Mouse (Mus musculus) stomach, postnatal 0 days (tissue): ENCODE measurements around the gene Gemin6. TPM values are rescaled to one million over a fixed set of nuclear protein-coding genes. Genes with fewer than 3 reads are reported as not detected.

ENCODE experiments used
- ATAC-seq: fragments of 200-750 bp; cut with Nextera tagmentation; 2 replicates; pipeline ENCODE4 v1.8.0; 2017; ENCODE audit not compliant: low FRiP score, low TSS enrichment
- DNase-seq: peaks from one replicate; pipeline ENCODE4 v3.0.0-alpha.2; 2016; ENCODE audit warnings: low spot score
- H3K27ac ChIP-seq: fragments of 300-500 bp; sonication (generic); replicated peaks from 2 replicates; pipeline ENCODE4 v1.5.1; 2014; ENCODE audit warnings: mild to moderate bottlenecking, control low read depth
- H3K27me3 ChIP-seq: fragments of 300-500 bp; sonication (generic); 2 replicates; pipeline ENCODE4 v1.6.1; 2014; ENCODE audit warnings: low read length; ENCODE audit not compliant: control insufficient read depth, insufficient read depth
- H3K36me3 ChIP-seq: fragments of 300-500 bp; sonication (generic); 2 replicates; pipeline ENCODE4 v1.6.1; 2014; ENCODE audit warnings: low read length, mixed read lengths; ENCODE audit not compliant: control insufficient read depth, insufficient read depth
- H3K4me1 ChIP-seq: fragments of 300-500 bp; sonication (generic); replicated peaks from 2 replicates; pipeline ENCODE4 v1.6.1; 2014; ENCODE audit warnings: antibody characterized with exemption; ENCODE audit not compliant: control insufficient read depth, insufficient read depth
- H3K4me2 ChIP-seq: fragments of 300-500 bp; sonication (generic); replicated peaks from 2 replicates; pipeline ENCODE4 v1.6.1; 2014; ENCODE audit warnings: low read depth, mild to moderate bottlenecking, control low read depth, moderate library complexity
- H3K4me3 ChIP-seq: fragments of 300-500 bp; sonication (generic); 2 replicates; pipeline ENCODE4 v1.5.1; 2014; ENCODE audit warnings: low read depth, low read length, control low read depth
- H3K9ac ChIP-seq: fragments of 300-500 bp; sonication (generic); 2 replicates; pipeline ENCODE4 v1.6.1; 2014; ENCODE audit warnings: mild to moderate bottlenecking, low read length, control low read depth, mixed read lengths
- H3K9me3 ChIP-seq: fragments of 300-500 bp; sonication (generic); 2 replicates; pipeline ENCODE4 v1.6.1; 2016; ENCODE audit warnings: low read length; ENCODE audit not compliant: control insufficient read depth
- CTCF ChIP-seq: IDR thresholded peaks from 2 replicates; pipeline ENCODE4 v1.5.1; 2016; ENCODE audit warnings: antibody characterized with exemption, low read depth, mild to moderate bottlenecking, moderate library complexity
- EP300 ChIP-seq: optimal IDR thresholded peaks from 2 replicates; pipeline ENCODE3; 2016; ENCODE audit warnings: antibody characterized with exemption
- WGBS: fragments of 180-500 bp; shearing (Covaris S2); extraction: QIAGEN DNeasy Blood & Tissue Kit; methylation state at CpG from one replicate; pipeline ENCODE4 v1.1.7; 2014; 5-methylcytosine and 5-hydroxymethylcytosine counted together
- polyA plus RNA-seq: library from polyadenylated mRNA; unstranded; fragments of >200 nt; fragmentation: Nextera tagmentation; extraction: Ambion mirVana; gene quantifications from 2 replicates; pipeline ENCODE4 v1.2.1, GENCODE M21; 2015

The Gemin6 gene
- polyA plus RNA-seq, 1 experiment from 2014 or later: 17.8 TPM

DNA sequence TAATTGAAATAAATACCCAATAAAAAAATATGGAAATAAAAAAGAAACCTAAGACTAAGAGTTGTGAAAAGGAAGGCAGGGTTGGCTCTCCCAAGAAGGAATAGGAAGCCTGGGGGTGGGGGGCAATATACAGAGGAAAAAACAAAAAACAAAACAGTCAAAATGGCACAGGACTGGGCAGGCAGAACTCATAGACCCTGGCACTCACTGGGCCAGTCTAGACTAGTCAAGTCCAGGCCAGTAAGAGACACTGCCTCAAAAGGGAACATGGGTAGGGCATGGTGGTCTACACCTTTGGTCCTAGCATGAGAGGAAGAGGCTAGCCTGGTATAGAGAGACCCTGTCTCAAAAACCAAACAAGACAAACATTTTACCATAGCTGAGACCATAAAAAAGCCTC lies 43.8 kb upstream of the Gemin6 start:
- H3K27ac ChIP-seq: no peak overlapping the region
- no peaks in the 10 kb centered on the region for H3K4me1 ChIP-seq
- ATAC-seq: no peak
- TF ChIP-seq CTCF (no peak), EP300 (no peak)
- no peaks in the 10 kb centered on the region for H3K9me3 ChIP-seq
- no peaks in the 10 kb centered on the region for H3K27me3 ChIP-seq
- no peak overlapping the region for H3K4me3 ChIP-seq
- H3K9ac ChIP-seq: no peak overlapping the region
- H3K4me2 ChIP-seq: no peak overlapping the region
- DNase-seq: no peak
- 0 out of 2 replicates have a peak, but pooled peaks cover 2% of the 10 kb centered on the region for H3K36me3 ChIP-seq

DNA sequence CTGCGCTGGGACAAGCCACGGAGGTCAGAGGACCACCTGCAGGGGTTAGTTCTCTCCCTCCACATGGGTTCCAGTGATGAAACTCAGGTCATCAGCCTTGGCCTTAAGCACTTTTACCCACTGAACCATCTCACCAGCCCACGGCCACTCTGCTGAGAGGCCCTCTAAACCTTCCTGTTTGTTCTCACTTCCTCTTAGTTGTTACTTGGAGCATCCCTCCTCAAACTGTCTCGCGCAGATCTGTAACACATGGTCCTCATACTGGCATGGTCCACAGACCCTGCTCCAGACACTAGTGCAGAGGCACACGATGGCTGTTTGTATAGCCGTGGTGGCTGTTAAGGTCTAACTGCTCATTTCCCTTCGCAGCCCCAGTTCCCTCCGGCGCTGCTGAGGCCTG lies 40.6 kb upstream of the Gemin6 start:
- 82% methylated on average over 10 of the region's 10 CpGs for WGBS
- H3K9me3 ChIP-seq: no peaks in the 10 kb centered on the region
- H3K4me2 ChIP-seq: no peak overlapping the region
- H3K4me1 ChIP-seq: no peaks in the 10 kb centered on the region
- 0 out of 2 replicates have a peak, but pooled peaks cover 2% of the 10 kb centered on the region for H3K36me3 ChIP-seq
- no peak overlapping the region for H3K27ac ChIP-seq
- no peak overlapping the region for H3K9ac ChIP-seq
- TF ChIP-seq EP300 (no peak), CTCF (no peak)
- DNase-seq (no peak), ATAC-seq (no peak)
- H3K27me3 ChIP-seq: no peaks in the 10 kb centered on the region
- H3K4me3 ChIP-seq: no peak overlapping the region

DNA sequence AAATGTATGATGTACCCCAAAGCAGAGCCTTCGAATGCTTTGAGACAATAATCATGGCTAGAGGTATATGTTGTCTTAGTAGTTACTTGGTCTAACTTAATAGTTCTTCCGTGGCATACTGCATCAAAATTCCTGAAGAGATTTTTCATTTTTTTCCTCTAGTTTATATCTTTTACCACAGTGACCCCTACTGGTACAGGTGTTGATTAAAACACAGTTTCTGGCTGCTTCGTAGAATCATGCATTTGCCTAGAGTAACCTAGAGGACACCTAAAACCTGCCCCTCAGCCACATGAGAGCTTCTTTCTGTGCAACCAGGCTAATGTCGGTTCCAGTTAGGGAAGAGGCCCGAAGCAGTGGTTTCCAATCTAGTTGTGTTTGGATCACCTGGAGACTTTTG lies 31.2 kb upstream of the Gemin6 start:
- Histone ChIP-seq H3K27me3 (no peaks in the 10 kb centered on the region), H3K36me3 (no peaks in the 10 kb centered on the region; the same call in 1 of the 2 replicates), H3K4me3 (no peak overlapping the region), H3K9me3 (no peaks in the 10 kb centered on the region), H3K27ac (no peak overlapping the region), H3K4me1 (no peaks in the 10 kb centered on the region), H3K4me2 (no peak overlapping the region), H3K9ac (no peak overlapping the region)
- WGBS: 53% methylated on average over 5 of the region's 5 CpGs
- ATAC-seq (no peak), DNase-seq (no peak)
- TF ChIP-seq EP300: no peak
- peak; percentile 63 for TF ChIP-seq CTCF

DNA sequence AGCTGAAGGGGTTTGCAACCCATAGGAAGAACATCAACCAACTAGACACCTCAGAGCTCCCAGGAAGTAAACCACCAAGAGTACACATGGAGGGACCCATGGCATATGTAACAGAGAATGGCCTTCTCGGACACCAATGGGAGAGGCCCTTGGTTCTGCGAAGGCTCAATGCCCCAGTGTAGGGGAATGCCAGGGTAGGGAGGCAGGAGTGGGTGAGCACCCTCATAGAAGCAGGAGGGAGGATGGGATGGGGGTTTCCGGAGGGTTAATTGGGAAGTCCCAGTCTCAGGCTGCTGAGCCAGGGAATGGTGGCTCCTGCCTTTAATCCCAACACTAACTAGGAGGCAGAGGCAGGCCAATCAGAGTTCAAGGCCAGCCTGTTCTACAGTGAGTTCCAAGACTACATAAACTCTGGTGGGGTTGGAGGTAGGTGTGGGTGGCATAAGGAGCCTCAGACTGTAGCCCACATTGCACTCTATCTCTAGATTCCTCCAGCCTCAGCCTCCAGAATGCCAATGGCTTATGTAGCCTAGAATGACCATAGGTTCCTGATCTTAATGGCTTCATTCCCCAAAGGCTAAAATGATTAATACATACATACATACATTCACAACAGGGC lies 25.0 kb upstream of the Gemin6 start:
- TF ChIP-seq CTCF (no peak), EP300 (no peak)
- Histone ChIP-seq H3K4me1 (no peaks in the 10 kb centered on the region), H3K36me3 (peaks cover 13% of the 10 kb centered on the region), H3K4me2 (no peak overlapping the region), H3K9ac (no peak overlapping the region), H3K4me3 (no peak overlapping the region), H3K9me3 (no peaks in the 10 kb centered on the region), H3K27me3 (no peaks in the 10 kb centered on the region), H3K27ac (no peak overlapping the region)
- DNase-seq (no peak), ATAC-seq (peak; percentile 45; the same call in 1 of the 2 replicates)
- 83% methylated on average over 3 of the region's 3 CpGs for WGBS

DNA sequence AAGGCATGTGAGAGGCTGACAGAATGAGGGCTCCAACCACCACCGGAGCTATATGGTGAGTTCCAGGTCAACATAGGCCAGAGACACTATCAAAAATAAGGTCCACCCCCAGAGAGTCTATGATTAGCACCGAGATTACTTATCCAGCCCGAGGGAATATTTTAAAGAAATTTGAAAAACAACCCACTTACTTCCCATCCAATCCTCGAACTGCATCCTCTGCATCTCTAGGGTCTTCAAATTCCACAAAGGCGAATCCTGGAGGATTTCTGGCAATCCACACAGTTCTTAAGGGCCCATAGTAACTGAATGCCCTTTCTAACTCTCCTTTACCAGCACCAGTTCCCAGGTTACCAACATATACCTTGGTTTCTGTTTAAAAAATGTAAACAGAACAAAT lies 18.6 kb upstream of the Gemin6 start:
- Histone ChIP-seq H3K36me3 (peaks cover 13% of the 10 kb centered on the region), H3K4me2 (peak overlapping the region; percentile 86), H3K4me1 (no peaks in the 10 kb centered on the region), H3K9me3 (no peaks in the 10 kb centered on the region), H3K9ac (peak overlapping the region; percentile 97), H3K4me3 (peak overlapping the region; percentile 97), H3K27me3 (no peaks in the 10 kb centered on the region), H3K27ac (peak overlapping the region; percentile 99; the same call in 1 of the 2 replicates)
- 7% methylated on average over 5 of the region's 5 CpGs for WGBS
- DNase-seq (no peak), ATAC-seq (no peak)
- TF ChIP-seq CTCF: no peak
- TF ChIP-seq EP300: no peak

DNA sequence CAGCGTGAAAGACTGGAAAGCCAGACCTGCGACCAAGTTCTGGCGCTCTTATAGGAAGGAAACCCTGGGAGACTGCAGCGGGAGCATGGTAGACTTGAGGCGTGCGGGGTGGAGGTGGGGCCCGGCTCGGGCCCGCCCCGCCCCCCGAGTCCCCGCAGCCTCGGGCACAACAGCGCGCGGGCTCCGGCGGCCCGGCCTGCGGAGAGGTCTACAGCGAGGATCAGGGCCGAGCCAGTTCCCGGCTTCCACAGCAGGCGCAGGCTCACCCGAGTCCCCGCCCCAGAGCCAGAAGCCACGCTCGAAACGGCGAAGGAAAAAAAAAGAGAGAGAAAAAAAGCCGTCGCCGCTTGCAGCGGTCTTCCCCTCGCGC lies 18.0 kb upstream of the Gemin6 start:
- Histone ChIP-seq H3K36me3 (peaks cover 11% of the 10 kb centered on the region; the same call in 1 of the 2 replicates), H3K27me3 (no peaks in the 10 kb centered on the region), H3K4me1 (no peaks in the 10 kb centered on the region), H3K9ac (peak overlapping the region; percentile 97), H3K4me3 (peak overlapping the region; percentile 97), H3K9me3 (no peaks in the 10 kb centered on the region), H3K4me2 (peak overlapping the region; percentile 86), H3K27ac (peak overlapping the region; percentile 99)
- under 1% methylated on average over 36 of the region's 36 CpGs for WGBS
- DNase-seq (peak; percentile 65), ATAC-seq (peak; percentile 73)
- TF ChIP-seq EP300 (no peak), CTCF (no peak)
